In genomic region chr7:45654424-45655047, GRCm38 (mm10) we compare ENCODE assay signal across 10 mouse cellular contexts. TPM values are rescaled to one million over a fixed set of nuclear protein-coding genes. Genes with fewer than 3 reads are reported as not detected.
DNase-seq lines count a peak whose midpoint lies in the region; ATAC-seq lines count a peak whose summit lies in the region.
"Had no signal": no experiment of that assay in that cellular context is flagged by ENCODE, and none has a peak within 500 bp of the region (broad histone marks: within the 10 kb centered on the region; RNA-seq: fewer than 3 reads in every experiment).

No protein-coding gene starts in this region.

- WGBS in hindbrain, embryonic 13.5 days = 30% methylated on average over 17 of the region's 17 CpGs
- 28% methylated on average over 17 of the region's 17 CpGs for WGBS in midbrain, embryonic 10.5 days

- H3K4me2 ChIP-seq in hindbrain, embryonic 13.5 days = peak overlapping the region; percentile 25

- ATAC-seq in hindbrain, embryonic 13.5 days (ENCODE audit: low FRiP score) = no peak
- no peak for ATAC-seq in monocyte, adult 5-6 weeks (replicated peaks; ENCODE audit: insufficient number of reproducible peaks, low FRiP score, low TSS enrichment, poor library complexity, severe bottlenecking)

- no peaks in the 10 kb centered on the region for H3K36me3 ChIP-seq in hindbrain, embryonic 13.5 days
- H3K36me3 ChIP-seq in midbrain, embryonic 10.5 days = no peaks in the 10 kb centered on the region

- H3K27me3 ChIP-seq in hindbrain, embryonic 13.5 days = no peaks in the 10 kb centered on the region
- H3K27me3 ChIP-seq in midbrain, embryonic 10.5 days (ENCODE audit: low read depth, poor library complexity, severe bottlenecking) = no peaks in the 10 kb centered on the region

- peak overlapping the region; percentile 46; the same call in 1 of the 2 replicates for H3K9ac ChIP-seq in hindbrain, embryonic 13.5 days

- no peak overlapping the region for H3K4me3 ChIP-seq in hindbrain, embryonic 13.5 days
- peak overlapping the region; percentile 35 for H3K4me3 ChIP-seq in midbrain, embryonic 10.5 days

- H3K4me1 ChIP-seq in hindbrain, embryonic 13.5 days (replicated peaks) = 0 out of 2 replicates have a peak, but pooled peaks cover 4% of the 10 kb centered on the region
- H3K4me1 ChIP-seq in midbrain, embryonic 10.5 days = peaks cover 8% of the 10 kb centered on the region

- no peak overlapping the region for H3K27ac ChIP-seq in hindbrain, embryonic 13.5 days
- H3K27ac ChIP-seq in midbrain, embryonic 10.5 days (replicated peaks) = peak overlapping the region; percentile 68

- H3K9me3 ChIP-seq in hindbrain, embryonic 13.5 days = no peaks in the 10 kb centered on the region; the same call in 1 of the 2 replicates
- peaks cover 7% of the 10 kb centered on the region; the same call in 1 of the 2 replicates for H3K9me3 ChIP-seq in midbrain, embryonic 10.5 days (replicated peaks)

- peak; percentile 45 to 66 for DNase-seq in adrenal gland, adult (ENCODE audit: inconsistent age in 2 of 2, low spot score in 1 of 2)
- DNase-seq in adrenal gland, postnatal 36 days = no peak
- DNase-seq in Muller cell, postnatal 12 days (ENCODE audit: inconsistent ontology term) = peak; percentile 13
- no peak for DNase-seq in midbrain, embryonic 10.5 days (ENCODE audit: low spot score)
- DNase-seq in adipocyte (ENCODE audit: low spot score) = no peak
- no peak for DNase-seq in left cerebral cortex, adult 8-10 months (ENCODE audit: low spot score in 2 of 2)
- DNase-seq: cerebellum, postnatal 14 days; thymus, postnatal 36 days had no signal

RNA-seq across cellular contexts. Expression of gene Fut2, which starts 11.7 kb away (rescaled TPM):
- under 1 TPM in 1 of 2 experiments, not detected in 1; 0.17 TPM for total RNA-seq in adrenal gland, postnatal 36 days (2021)
- polyA plus RNA-seq in hindbrain, embryonic 13.5 days (2015; fragmentation: Nextera tagmentation; extraction: Ambion mirVana) = 0.09 and 0.38 TPM in 2 replicates
- 0.05 TPM in 1 of 2 replicates, not detected in the other for polyA plus RNA-seq in midbrain, embryonic 10.5 days (2016; fragmentation: Nextera tagmentation; extraction: Ambion mirVana)
- total RNA-seq in monocyte, adult 5-6 weeks (2017) = 1.4 TPM in 1 of 3 replicates, not detected in the others
- under 1 TPM in 1 of 4 experiments, not detected in 3; 0.59 TPM for total RNA-seq in left cerebral cortex, adult 8-10 months (2022)

RNA-seq across cellular contexts. Expression of gene Mamstr, which starts 14.8 kb away (rescaled TPM):
- total RNA-seq in adrenal gland, postnatal 36 days (2021) = 10 to 100 TPM in 1 of 2 experiments, 1 to 10 TPM in 1; 3.0 to 11.0 TPM
- polyA plus RNA-seq in hindbrain, embryonic 13.5 days (2015; fragmentation: Nextera tagmentation; extraction: Ambion mirVana) = 3.4 and 4.0 TPM in 2 replicates
- 2.1 and 3.3 TPM in 2 replicates for polyA plus RNA-seq in midbrain, embryonic 10.5 days (2016; fragmentation: Nextera tagmentation; extraction: Ambion mirVana)
- 0.19 TPM in 1 of 3 replicates, not detected in the others for total RNA-seq in monocyte, adult 5-6 weeks (2017)
- total RNA-seq in left cerebral cortex, adult 8-10 months (2022) = 1 to 10 TPM; 3.5 to 6.0 (median 5.6) TPM

RNA-seq across cellular contexts. Expression of gene Rasip1, which starts 27.2 kb away (rescaled TPM):
- 10 to 100 TPM; 18.7 to 26.0 TPM for total RNA-seq in adrenal gland, postnatal 36 days (2021)
- 12.0 and 12.7 TPM in 2 replicates for polyA plus RNA-seq in hindbrain, embryonic 13.5 days (2015; fragmentation: Nextera tagmentation; extraction: Ambion mirVana)
- polyA plus RNA-seq in midbrain, embryonic 10.5 days (2016; fragmentation: Nextera tagmentation; extraction: Ambion mirVana) = 4.8 and 5.5 TPM in 2 replicates
- total RNA-seq in monocyte, adult 5-6 weeks (2017) = 0.11 to 0.48 TPM in 2 of 3 replicates, not detected in the other
- 1 to 10 TPM; 5.9 to 7.6 (median 6.6) TPM for total RNA-seq in left cerebral cortex, adult 8-10 months (2022)

RNA-seq across cellular contexts. Expression of gene Ntn5, which starts 29.3 kb away (rescaled TPM):
- under 1 TPM; 0.23 to 0.83 TPM for total RNA-seq in adrenal gland, postnatal 36 days (2021)
- 2.3 and 2.6 TPM in 2 replicates for polyA plus RNA-seq in hindbrain, embryonic 13.5 days (2015; fragmentation: Nextera tagmentation; extraction: Ambion mirVana)
- 0.46 and 0.48 TPM in 2 replicates for polyA plus RNA-seq in midbrain, embryonic 10.5 days (2016; fragmentation: Nextera tagmentation; extraction: Ambion mirVana)
- total RNA-seq in monocyte, adult 5-6 weeks (2017) = not detected in 3 replicates
- 1 to 10 TPM; 7.6 to 8.7 (median 8.2) TPM for total RNA-seq in left cerebral cortex, adult 8-10 months (2022)

RNA-seq across cellular contexts. Expression of gene Izumo1, which starts 32.9 kb away (rescaled TPM):
- under 1 TPM; 0.16 to 0.20 TPM for total RNA-seq in adrenal gland, postnatal 36 days (2021)
- 0.18 TPM in 1 of 2 replicates, not detected in the other for polyA plus RNA-seq in hindbrain, embryonic 13.5 days (2015; fragmentation: Nextera tagmentation; extraction: Ambion mirVana)
- 0.16 TPM in 1 of 2 replicates, not detected in the other for polyA plus RNA-seq in midbrain, embryonic 10.5 days (2016; fragmentation: Nextera tagmentation; extraction: Ambion mirVana)
- not detected in 3 replicates for total RNA-seq in monocyte, adult 5-6 weeks (2017)
- not detected for total RNA-seq in left cerebral cortex, adult 8-10 months (2022)

Comparison
In these comparisons a context has a peak if more than half of its experiments do, and no peak if none do; other contexts are left out.
1. DNase-seq: peak in adrenal gland, adult (2 of 2) and Muller cell, postnatal 12 days (single experiment); none in adrenal gland, postnatal 36 days (0 of 2), midbrain, embryonic 10.5 days (single experiment), adipocyte (single experiment) and left cerebral cortex, adult 8-10 months (0 of 2).